Mouse (Mus musculus): ENCODE measurements around the gene Bnc2.

DNA sequence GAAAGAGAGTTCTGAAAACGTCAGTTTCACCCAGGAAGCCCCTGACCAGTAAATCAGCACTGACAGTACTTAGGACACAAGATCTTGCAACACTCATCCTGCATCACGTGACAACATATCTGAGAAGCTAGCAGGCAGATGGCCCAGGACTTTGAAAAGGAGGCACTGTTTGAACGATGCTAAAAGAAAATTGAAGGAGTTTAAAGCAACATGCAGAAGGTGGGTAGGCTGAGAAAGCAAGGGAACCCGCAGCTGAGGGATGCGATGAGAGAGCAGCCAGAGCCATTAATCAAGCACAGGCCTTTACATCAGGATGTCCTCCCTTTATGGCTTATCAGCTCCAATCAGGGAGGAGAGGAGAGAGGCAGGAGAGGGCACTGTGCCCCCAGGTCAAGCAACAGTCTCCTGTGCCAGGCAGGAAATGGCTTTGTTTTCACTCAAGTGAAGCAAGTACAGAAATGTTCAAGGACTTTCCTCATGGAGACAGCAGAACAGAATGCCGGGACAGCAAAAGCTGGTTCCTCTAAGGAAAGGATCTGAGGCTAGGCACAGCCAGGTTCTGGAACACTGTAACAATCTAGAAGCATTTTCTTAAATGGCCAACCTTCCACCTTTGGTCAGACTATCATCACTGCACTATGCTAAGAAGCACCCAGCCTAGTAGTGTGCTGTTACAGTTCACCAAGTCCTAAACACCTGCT lies 267.6 kb downstream of the Bnc2 start:
- no peak for TF ChIP-seq CTCF (IDR thresholded peaks at IDR 0.05; ENCODE audit: low read depth, low read length)
- TF ChIP-seq POLR2A (IDR thresholded peaks at IDR 0.05; ENCODE audit: borderline replicate concordance, low read depth, low read length), result no peak
